Mouse (Mus musculus): ENCODE measurements around the gene Npepps.

- no peak for TF ChIP-seq POLR2A (IDR thresholded peaks at IDR 0.05; ENCODE audit: borderline replicate concordance, insufficient read depth, low read length)
- no peak for TF ChIP-seq CTCF (IDR thresholded peaks at IDR 0.05; ENCODE audit: borderline replicate concordance, insufficient read depth, low read depth, low read length)
Measured at GRCm38 (mm10) chr11:97299939-97300338, 19.5 kb upstream of the Npepps start.

Data from cerebellum, adult 2 months (tissue).